Mouse (Mus musculus): ENCODE measurements around the gene Fasl. TPM values are rescaled to one million over a fixed set of nuclear protein-coding genes. Genes with fewer than 3 reads are reported as not detected.
A peak's percentile ranks its signal among the peaks of the same experiment; 100 is the strongest.

The Fasl gene
- polyA plus RNA-seq, 1 experiment from 2014 or later: 0.24 TPM

DNA sequence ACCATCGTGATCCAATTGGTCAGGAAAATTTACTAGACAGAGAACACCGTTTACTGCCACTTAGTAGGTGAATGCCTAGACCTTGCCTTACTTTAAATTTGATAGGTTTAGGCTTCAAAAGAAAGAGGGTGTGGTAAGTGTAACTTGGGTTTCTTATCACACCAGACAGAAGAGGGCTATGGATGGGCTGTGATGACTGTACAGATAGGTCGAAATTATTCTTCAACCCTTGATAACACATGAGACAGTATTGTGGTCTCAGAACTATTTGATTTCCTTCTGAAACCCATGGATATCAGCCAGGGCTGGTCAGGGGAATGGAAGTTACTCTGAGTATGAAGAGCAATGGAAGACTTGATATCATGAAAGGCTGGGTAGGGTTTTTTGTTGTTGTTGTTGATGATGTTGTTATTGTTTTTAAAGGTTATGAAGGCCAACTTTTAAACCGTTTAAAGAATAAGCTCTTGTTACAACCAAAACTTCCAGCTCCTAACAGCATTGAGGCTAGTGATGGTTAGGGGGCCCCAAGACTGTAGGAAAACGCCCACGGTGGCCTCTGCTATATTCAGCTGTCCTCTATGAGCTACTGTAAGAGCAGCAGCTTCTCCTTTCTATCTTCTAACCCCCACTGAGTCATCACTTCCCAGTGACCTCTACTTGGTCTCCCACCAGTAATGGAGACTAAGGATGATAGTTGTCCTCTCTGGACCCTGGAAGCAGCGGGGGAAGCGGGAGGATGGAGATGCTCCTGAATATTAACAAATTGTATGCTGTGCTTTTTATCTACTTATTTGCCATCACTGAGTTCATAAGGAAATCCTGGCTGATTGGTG lies 3.8 kb upstream of the Fasl start:
- 80% methylated on average over 8 of the region's 8 CpGs for WGBS
- no peak for ATAC-seq (replicated peaks; ENCODE audit: insufficient number of reproducible peaks, insufficient read depth, low FRiP score, low read depth)

DNA sequence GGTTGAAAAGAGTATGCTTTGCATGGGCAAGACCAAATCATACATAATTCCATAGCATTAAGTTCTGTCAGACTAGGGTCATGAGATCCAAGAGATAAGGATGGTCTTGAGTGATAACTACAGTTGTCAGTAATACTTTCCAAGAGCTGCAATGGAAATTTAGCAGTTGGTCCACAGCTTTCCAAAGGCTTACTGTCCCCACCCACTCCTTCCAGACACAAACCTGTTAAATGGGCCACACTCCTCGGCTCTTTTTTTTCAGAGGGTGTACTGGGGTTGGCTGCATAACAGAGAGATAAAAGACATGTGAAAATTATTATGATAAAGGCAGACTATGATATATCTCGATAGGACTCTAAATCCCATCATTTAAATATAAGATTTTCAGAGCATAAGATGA lies 5.6 kb downstream of the Fasl start:
- Histone ChIP-seq H3K4me1 (replicated peaks) (no peaks in the 10 kb centered on the region), H3K27ac (no peak overlapping the region), H3K9me3 (replicated peaks) (no peaks in the 10 kb centered on the region), H3K27me3 (no peaks in the 10 kb centered on the region), H3K4me3 (no peak overlapping the region), H3K36me3 (no peaks in the 10 kb centered on the region), H3K9ac (no peak overlapping the region), H3K4me2 (no peak overlapping the region)
- 62% methylated on average over 2 of the region's 2 CpGs for WGBS
- ATAC-seq (replicated peaks; ENCODE audit: insufficient number of reproducible peaks, insufficient read depth, low FRiP score, low read depth): no peak

More for the DNA sequence above, 3.8 kb upstream of the Fasl start:
- Histone ChIP-seq H3K4me2 (no peak overlapping the region), H3K27ac (no peak overlapping the region), H3K4me3 (no peak overlapping the region), H3K9ac (no peak overlapping the region), H3K4me1 (replicated peaks) (no peaks in the 10 kb centered on the region), H3K27me3 (no peaks in the 10 kb centered on the region), H3K36me3 (no peaks in the 10 kb centered on the region), H3K9me3 (replicated peaks) (no peaks in the 10 kb centered on the region)

DNA sequence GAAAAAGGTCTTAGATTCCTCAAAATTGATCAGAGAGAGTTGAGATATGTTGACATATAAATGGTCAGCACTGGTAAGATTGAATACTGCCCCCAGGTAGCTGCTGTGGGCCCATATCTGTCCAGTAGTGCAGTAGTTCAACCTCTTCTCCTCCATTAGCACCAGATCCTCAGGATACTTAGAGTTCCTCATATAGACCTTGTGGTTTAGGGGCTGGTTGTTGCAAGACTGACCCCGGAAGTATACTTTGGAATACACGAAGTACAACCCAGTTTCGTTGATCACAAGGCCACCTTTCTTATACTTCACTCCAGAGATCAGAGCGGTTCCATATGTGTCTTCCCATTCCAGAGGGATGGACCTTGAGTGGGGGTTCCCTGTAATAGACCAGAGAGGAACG lies 6.7 kb downstream of the Fasl start:
- Histone ChIP-seq H3K9ac (no peak overlapping the region), H3K4me2 (no peak overlapping the region), H3K9me3 (replicated peaks) (no peaks in the 10 kb centered on the region), H3K27me3 (no peaks in the 10 kb centered on the region), H3K36me3 (no peaks in the 10 kb centered on the region), H3K4me1 (replicated peaks) (no peaks in the 10 kb centered on the region), H3K27ac (no peak overlapping the region), H3K4me3 (no peak overlapping the region)
- WGBS: 80% methylated on average over 5 of the region's 5 CpGs
- ATAC-seq (replicated peaks; ENCODE audit: insufficient number of reproducible peaks, insufficient read depth, low FRiP score, low read depth): no peak

DNA sequence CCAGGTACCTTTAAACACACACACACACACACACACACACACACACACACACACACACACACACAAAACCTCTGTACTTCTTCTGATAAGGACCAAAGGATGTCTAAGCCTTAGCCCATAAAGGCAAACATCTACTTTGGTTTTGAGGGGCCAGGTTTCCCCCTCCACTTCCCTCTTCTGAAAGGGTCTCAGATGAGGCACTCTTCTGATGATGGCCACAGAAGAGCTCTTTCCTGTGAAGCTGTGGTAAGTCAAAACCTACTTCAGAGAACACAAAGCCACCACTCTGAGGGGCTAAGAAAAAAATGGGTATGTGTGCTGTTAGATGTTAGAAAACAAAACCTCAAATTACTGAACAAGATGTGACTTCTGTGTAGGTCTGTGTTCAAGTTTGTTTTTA lies 9.2 kb downstream of the Fasl start:
- H3K36me3 ChIP-seq: no peaks in the 10 kb centered on the region

DNA sequence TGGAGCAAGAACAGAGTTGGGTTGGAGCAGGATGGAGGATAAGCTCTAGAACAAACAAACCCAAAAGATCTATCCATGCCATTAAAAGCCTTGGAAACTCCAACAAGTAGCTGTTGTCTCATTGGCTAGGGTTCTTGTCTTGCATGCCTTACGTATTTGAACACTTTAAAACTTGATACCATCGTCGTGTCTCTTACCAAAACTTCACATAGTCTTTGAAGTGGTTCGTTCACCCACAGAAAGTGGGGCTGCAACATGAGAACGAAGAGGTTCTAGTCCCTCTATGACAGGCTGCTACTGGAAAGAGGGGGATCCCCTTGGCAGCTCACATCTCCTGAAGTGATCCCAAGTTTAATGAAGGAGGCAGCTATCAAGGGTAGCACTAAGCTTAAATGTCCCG lies 13.1 kb downstream of the Fasl start:
- Histone ChIP-seq H3K36me3 (no peaks in the 10 kb centered on the region), H3K9ac (no peak overlapping the region), H3K27me3 (no peaks in the 10 kb centered on the region), H3K9me3 (replicated peaks) (no peaks in the 10 kb centered on the region), H3K4me2 (no peak overlapping the region), H3K27ac (no peak overlapping the region), H3K4me3 (no peak overlapping the region), H3K4me1 (replicated peaks) (no peaks in the 10 kb centered on the region)
- no peak for ATAC-seq (replicated peaks; ENCODE audit: insufficient number of reproducible peaks, insufficient read depth, low FRiP score, low read depth)
- WGBS: 71% methylated on average over 6 of the region's 6 CpGs

More for the DNA sequence above, 9.2 kb downstream of the Fasl start:
- Histone ChIP-seq H3K27me3 (no peaks in the 10 kb centered on the region), H3K4me3 (no peak overlapping the region), H3K4me2 (no peak overlapping the region), H3K4me1 (replicated peaks) (no peaks in the 10 kb centered on the region), H3K27ac (no peak overlapping the region), H3K9ac (no peak overlapping the region), H3K9me3 (replicated peaks) (no peaks in the 10 kb centered on the region)
- ATAC-seq (replicated peaks; ENCODE audit: insufficient number of reproducible peaks, insufficient read depth, low FRiP score, low read depth): no peak

DNA sequence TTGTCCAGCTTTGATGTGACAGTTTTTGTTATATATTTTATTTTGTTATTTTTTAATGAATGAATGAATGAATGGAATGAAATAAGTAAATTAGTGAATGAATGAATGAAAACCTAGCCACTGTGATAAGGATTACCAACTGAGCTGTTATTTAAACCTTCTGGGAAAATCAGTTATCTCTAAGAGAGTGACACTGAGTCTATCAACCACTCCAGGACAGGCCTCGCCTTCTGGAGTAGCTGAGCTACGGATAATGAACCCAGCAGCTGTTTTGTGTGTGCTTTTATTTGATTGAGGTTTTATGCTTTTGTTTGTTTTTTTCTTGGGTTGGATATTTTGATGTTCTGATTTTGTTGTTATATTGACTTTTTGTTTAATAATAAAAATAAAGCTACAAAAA lies 17.0 kb downstream of the Fasl start:
- H3K27me3 ChIP-seq: no peaks in the 10 kb centered on the region
- no peaks in the 10 kb centered on the region for H3K36me3 ChIP-seq
- H3K4me3 ChIP-seq: no peak overlapping the region
- H3K4me2 ChIP-seq: no peak overlapping the region
- 0 out of 2 replicates have a peak, but pooled peaks cover 2% of the 10 kb centered on the region for H3K4me1 ChIP-seq (replicated peaks)
- no peak overlapping the region for H3K9ac ChIP-seq
- 52% methylated on average over 2 of the region's 2 CpGs for WGBS
- ATAC-seq (replicated peaks; ENCODE audit: insufficient number of reproducible peaks, insufficient read depth, low FRiP score, low read depth): no peak
- no peak overlapping the region for H3K27ac ChIP-seq
- H3K9me3 ChIP-seq (replicated peaks): no peaks in the 10 kb centered on the region

DNA sequence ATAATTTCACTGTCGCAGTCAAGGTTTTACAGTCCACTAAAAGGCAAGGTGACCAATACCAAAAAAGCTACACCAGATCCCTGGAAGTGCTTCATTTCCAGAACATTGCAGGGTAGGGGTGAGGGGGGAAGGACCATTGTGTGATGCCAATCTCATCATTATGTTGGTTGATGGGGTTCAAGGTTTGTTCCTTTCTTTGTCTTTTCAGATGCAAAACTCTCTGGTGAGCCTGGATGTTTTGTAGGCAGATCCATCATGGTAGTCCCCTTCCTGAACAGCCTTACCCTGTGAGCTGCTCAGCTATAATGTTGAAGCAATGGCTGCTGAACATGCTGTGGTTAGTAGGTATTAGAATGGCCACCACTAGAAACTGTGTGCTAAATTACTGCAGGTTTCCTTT lies 19.0 kb downstream of the Fasl start:
- H3K9ac ChIP-seq: no peak overlapping the region
- 0 out of 2 replicates have a peak, but pooled peaks cover 2% of the 10 kb centered on the region for H3K4me1 ChIP-seq (replicated peaks)
- no peak for ATAC-seq (replicated peaks; ENCODE audit: insufficient number of reproducible peaks, insufficient read depth, low FRiP score, low read depth)
- H3K9me3 ChIP-seq (replicated peaks): no peaks in the 10 kb centered on the region
- H3K4me2 ChIP-seq: no peak overlapping the region
- H3K27me3 ChIP-seq: no peaks in the 10 kb centered on the region
- WGBS: 82% methylated on average over 1 of the region's 1 CpGs
- H3K36me3 ChIP-seq: no peaks in the 10 kb centered on the region
- H3K27ac ChIP-seq: no peak overlapping the region
- H3K4me3 ChIP-seq: no peak overlapping the region

DNA sequence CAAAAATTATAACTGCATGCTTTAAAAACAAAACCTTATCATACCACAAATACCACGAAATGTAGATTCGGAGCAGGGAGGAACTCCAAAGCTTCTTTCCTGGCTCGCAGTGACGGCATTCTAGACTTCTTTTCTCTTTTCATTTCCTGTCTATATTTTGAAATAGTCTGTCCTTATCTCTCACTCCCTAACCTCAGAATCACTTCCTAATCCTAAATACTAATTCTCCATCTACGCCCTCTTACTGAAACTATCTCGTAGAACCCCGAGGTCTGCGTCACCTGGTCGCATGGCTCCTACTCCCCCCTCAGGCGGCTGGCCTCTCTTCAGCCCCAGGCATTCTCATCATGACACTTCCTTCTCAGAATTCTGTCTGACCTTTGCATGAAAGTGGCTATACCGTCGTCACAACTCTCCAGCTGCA lies 21.2 kb downstream of the Fasl start:
- 35% methylated on average over 12 of the region's 12 CpGs for WGBS
- Histone ChIP-seq H3K4me1 (replicated peaks) (0 out of 2 replicates have a peak, but pooled peaks cover 2% of the 10 kb centered on the region), H3K4me2 (peak overlapping the region; percentile 40), H3K27me3 (no peaks in the 10 kb centered on the region), H3K4me3 (peak overlapping the region; percentile 18; the same call in 1 of the 2 replicates), H3K9me3 (replicated peaks) (no peaks in the 10 kb centered on the region), H3K27ac (no peak overlapping the region), H3K36me3 (no peaks in the 10 kb centered on the region), H3K9ac (no peak overlapping the region)
- no peak for ATAC-seq (replicated peaks; ENCODE audit: insufficient number of reproducible peaks, insufficient read depth, low FRiP score, low read depth)

DNA sequence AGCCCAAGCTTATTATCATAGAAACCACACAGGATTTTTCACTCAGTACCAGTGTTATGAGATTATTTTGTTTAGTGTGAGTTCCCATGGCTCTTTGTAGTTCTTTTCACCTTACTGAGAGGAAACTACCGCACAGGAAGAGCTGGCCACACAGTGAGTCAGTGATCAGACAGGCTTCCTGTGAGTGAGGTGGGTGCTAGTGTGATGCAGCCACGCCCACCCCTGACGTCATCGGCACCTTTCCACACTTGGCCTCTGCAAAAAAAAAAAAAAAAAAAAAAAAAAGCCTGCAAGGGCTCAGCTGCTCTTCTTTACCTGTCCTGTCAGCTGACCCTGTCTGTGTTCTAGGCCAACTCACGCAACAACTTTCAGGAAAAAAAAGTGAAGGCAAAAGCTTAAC lies 21.6 kb downstream of the Fasl start:
- WGBS: 29% methylated on average over 5 of the region's 5 CpGs
- ATAC-seq (replicated peaks; ENCODE audit: insufficient number of reproducible peaks, insufficient read depth, low FRiP score, low read depth): peak; percentile 70; the same call in 1 of the 2 replicates
- no peak overlapping the region for H3K9ac ChIP-seq

DNA sequence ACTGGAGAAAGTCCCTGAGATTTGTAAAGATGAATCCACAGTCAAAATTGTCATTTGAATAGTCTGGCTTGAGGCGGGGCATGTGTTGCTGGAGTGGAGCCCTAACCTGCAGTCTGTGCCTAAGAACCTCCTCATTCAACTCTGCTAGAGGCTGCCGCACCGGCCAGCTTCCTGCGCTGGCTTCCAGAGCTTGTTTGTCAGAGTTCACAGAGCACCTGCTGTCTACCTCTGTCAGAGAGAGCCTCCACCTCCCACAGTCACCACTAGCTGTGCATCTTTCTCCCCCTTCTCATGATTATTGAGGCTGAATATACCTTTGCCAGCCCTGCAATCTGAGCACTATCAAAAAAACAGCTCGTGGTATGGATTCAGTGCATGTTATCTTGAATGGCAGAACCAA lies 22.4 kb downstream of the Fasl start:
- Histone ChIP-seq H3K4me2 (no peak overlapping the region), H3K9me3 (replicated peaks) (no peaks in the 10 kb centered on the region), H3K27ac (no peak overlapping the region), H3K4me1 (replicated peaks) (0 out of 2 replicates have a peak, but pooled peaks cover 2% of the 10 kb centered on the region), H3K27me3 (no peaks in the 10 kb centered on the region), H3K9ac (no peak overlapping the region), H3K4me3 (no peak overlapping the region), H3K36me3 (no peaks in the 10 kb centered on the region)
- WGBS: 34% methylated on average over 5 of the region's 5 CpGs
- no peak for ATAC-seq (replicated peaks; ENCODE audit: insufficient number of reproducible peaks, insufficient read depth, low FRiP score, low read depth)

More for the DNA sequence above, 21.6 kb downstream of the Fasl start:
- no peaks in the 10 kb centered on the region for H3K27me3 ChIP-seq
- H3K9me3 ChIP-seq (replicated peaks): no peaks in the 10 kb centered on the region
- H3K4me2 ChIP-seq: peak overlapping the region; percentile 40
- H3K27ac ChIP-seq: no peak overlapping the region
- H3K4me3 ChIP-seq: peak overlapping the region; percentile 18; the same call in 1 of the 2 replicates
- no peaks in the 10 kb centered on the region for H3K36me3 ChIP-seq
- 0 out of 2 replicates have a peak, but pooled peaks cover 2% of the 10 kb centered on the region for H3K4me1 ChIP-seq (replicated peaks)

DNA sequence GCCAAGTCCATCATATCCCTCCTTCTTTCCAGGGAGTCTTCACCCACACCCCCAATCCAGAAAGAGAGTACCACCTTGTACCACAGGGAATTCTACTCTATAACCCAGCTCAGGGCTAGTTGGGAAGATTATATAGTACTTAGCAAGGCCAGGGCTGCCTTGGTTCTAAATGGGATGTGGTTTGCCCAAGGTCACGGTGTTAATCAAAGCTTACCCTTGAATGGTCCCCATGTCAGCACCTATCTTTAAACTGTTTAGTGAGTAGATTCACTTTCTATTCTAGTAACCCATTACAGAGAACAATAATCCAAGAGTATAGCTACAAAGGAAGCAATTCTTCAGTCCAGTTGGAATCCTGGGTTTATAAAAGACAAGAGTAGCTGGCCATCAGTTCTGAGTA lies 23.3 kb downstream of the Fasl start:
- no peak overlapping the region for H3K27ac ChIP-seq
- no peak for ATAC-seq (replicated peaks; ENCODE audit: insufficient number of reproducible peaks, insufficient read depth, low FRiP score, low read depth)
- H3K4me1 ChIP-seq (replicated peaks): 0 out of 2 replicates have a peak, but pooled peaks cover 2% of the 10 kb centered on the region
- H3K9ac ChIP-seq: no peak overlapping the region
- no peaks in the 10 kb centered on the region for H3K27me3 ChIP-seq
- WGBS: 80% methylated on average over 1 of the region's 1 CpGs
- no peak overlapping the region for H3K4me2 ChIP-seq
- no peak overlapping the region for H3K4me3 ChIP-seq
- H3K36me3 ChIP-seq: no peaks in the 10 kb centered on the region
- no peaks in the 10 kb centered on the region for H3K9me3 ChIP-seq (replicated peaks)

DNA sequence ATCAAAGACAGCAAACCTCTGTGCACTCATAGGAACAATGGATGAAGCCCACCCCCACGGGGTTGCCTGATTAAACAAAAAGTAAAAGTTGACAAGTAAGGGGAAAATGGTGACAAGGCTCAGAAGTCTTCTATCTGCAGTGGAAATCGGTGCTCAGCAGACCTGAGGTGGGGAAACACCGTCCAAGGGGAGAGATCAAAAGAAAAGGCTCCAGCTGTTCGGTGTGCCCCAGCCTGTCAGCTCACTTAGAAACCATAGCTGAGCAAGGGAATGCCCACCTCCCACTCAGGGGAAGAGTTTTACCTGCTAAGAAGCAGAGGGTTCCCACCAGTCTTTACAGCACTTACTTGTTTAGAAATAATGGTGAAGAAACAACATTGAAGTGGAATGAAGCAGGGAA lies 26.7 kb downstream of the Fasl start:
- Histone ChIP-seq H3K4me3 (no peak overlapping the region), H3K4me2 (no peak overlapping the region), H3K27me3 (no peaks in the 10 kb centered on the region), H3K4me1 (replicated peaks) (no peaks in the 10 kb centered on the region), H3K9ac (no peak overlapping the region), H3K36me3 (no peaks in the 10 kb centered on the region), H3K9me3 (replicated peaks) (no peaks in the 10 kb centered on the region), H3K27ac (no peak overlapping the region)
- ATAC-seq (replicated peaks; ENCODE audit: insufficient number of reproducible peaks, insufficient read depth, low FRiP score, low read depth): no peak
- WGBS: 35% methylated on average over 4 of the region's 4 CpGs
